Mouse (Mus musculus) E14TG2a.4 (cell line): ENCODE measurements around the gene Zfp248.

ENCODE experiments used
- CTCF ChIP-seq: conservative IDR thresholded peaks from 2 replicates; pipeline ENCODE4 v1.5.1; 2014; ENCODE audit warnings: low read length
- NANOG ChIP-seq: IDR thresholded peaks from 2 replicates; pipeline ENCODE4 v1.6.1; 2014; ENCODE audit warnings: borderline replicate concordance, low read length, mixed read lengths

- TF ChIP-seq CTCF = no peak
- TF ChIP-seq NANOG = no peak
Observed at GRCm38 (mm10) chr6:118390746-118391145, 64.6 kb downstream of the Zfp248 start.
